ENCODE assay signal across 15 mouse cellular contexts in the genomic region with DNA sequence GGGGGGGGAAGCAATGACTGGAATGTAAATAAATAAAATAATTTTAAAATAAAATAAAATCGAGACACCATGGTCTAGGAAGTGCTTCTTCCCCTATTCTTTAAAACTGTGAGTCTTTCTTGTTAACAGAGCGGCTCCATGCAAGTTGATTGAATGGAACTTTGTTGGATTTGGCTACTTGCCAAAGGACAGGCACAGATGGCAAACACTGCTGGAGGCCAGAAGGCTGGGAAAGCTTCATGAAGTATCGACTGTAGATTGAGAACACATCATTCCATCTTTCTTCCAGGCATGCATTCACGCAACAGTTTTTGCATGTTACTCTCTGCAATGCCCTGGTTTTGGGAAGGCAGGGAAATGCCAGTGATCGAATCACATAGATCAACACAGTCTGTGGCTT. TPM values are rescaled to one million over a fixed set of nuclear protein-coding genes. Genes with fewer than 3 reads are reported as not detected.
DNase-seq lines count a peak whose midpoint lies in the region; ATAC-seq and TF ChIP-seq lines count a peak whose summit lies in the region.
"Had no signal": no experiment of that assay in that cellular context is flagged by ENCODE, and none has a peak within 500 bp of the region (broad histone marks: within the 10 kb centered on the region; RNA-seq: fewer than 3 reads in every experiment).

No protein-coding gene starts in this region.

- peak; percentile 63; the same call in 1 of the 2 replicates for ATAC-seq in intestine, embryonic 15.5 days
- no peak for ATAC-seq in intestine, postnatal 0 days

- no peak overlapping the region for H3K27ac ChIP-seq in intestine, embryonic 15.5 days
- no peak overlapping the region for H3K27ac ChIP-seq in intestine, postnatal 0 days (ENCODE audit: low read depth, low read length)
- H3K27ac ChIP-seq in cerebellum, adult 2 months (ENCODE audit: insufficient read depth, low read length) = no peak overlapping the region
- H3K27ac ChIP-seq in layer of hippocampus, adult 2 months = peak overlapping the region; percentile 10; the same call in 1 of the 2 replicates
- H3K27ac ChIP-seq: embryonic facial prominence, embryonic 13.5 days; kidney, postnatal 0 days; limb, embryonic 13.5 days had no signal

- H3K9ac ChIP-seq in intestine, embryonic 15.5 days = no peak overlapping the region
- no peak overlapping the region for H3K9ac ChIP-seq in intestine, postnatal 0 days (ENCODE audit: low read depth, low read length)
- H3K9ac ChIP-seq: embryonic facial prominence, embryonic 13.5 days; limb, embryonic 13.5 days had no signal

- TF ChIP-seq CTCF in intestine, postnatal 0 days (IDR thresholded peaks at IDR 0.05; ENCODE audit: low read depth) = no peak
- TF ChIP-seq CTCF in cerebellum, adult 2 months (IDR thresholded peaks at IDR 0.05; ENCODE audit: borderline replicate concordance, insufficient read depth, low read depth, low read length) = no peak
- no peak for TF ChIP-seq CTCF in layer of hippocampus, adult 2 months (conservative IDR thresholded peaks at IDR 0.05)

- DNase-seq in adipocyte (ENCODE audit: low spot score) = peak; percentile 52
- peak; percentile 55 to 65 for DNase-seq in cerebellum, adult 2 months
- DNase-seq in layer of hippocampus, adult 2 months (ENCODE audit: low spot score in 2 of 2) = peak; percentile 43 to 44
- DNase-seq in urinary bladder, postnatal 14 days (ENCODE audit: low spot score) = no peak
- no peak for DNase-seq in adrenal gland, adult 8-10 months
- DNase-seq: lung, postnatal 10 days; thymus, postnatal 14 days had no signal

- no peak overlapping the region for H3K4me2 ChIP-seq in intestine, embryonic 15.5 days (replicated peaks)
- H3K4me2 ChIP-seq in intestine, postnatal 0 days (replicated peaks; ENCODE audit: low read depth) = no peak overlapping the region
- H3K4me2 ChIP-seq: embryonic facial prominence, embryonic 13.5 days; limb, embryonic 13.5 days had no signal

- H3K36me3 ChIP-seq in intestine, embryonic 15.5 days = no peaks in the 10 kb centered on the region
- no peaks in the 10 kb centered on the region for H3K36me3 ChIP-seq in intestine, postnatal 0 days (ENCODE audit: control insufficient read depth, insufficient read depth)
- H3K36me3 ChIP-seq: embryonic facial prominence, embryonic 13.5 days; limb, embryonic 13.5 days had no signal

- H3K4me1 ChIP-seq in intestine, embryonic 15.5 days (replicated peaks) = peaks cover 3% of the 10 kb centered on the region; the same call in 1 of the 2 replicates
- H3K4me1 ChIP-seq in intestine, postnatal 0 days (replicated peaks; ENCODE audit: control insufficient read depth, insufficient read depth, low read length) = no peaks in the 10 kb centered on the region
- H3K4me1 ChIP-seq in cerebellum, adult 2 months (ENCODE audit: control insufficient read depth, insufficient read depth, low read length) = peaks cover 8% of the 10 kb centered on the region; the same call in 1 of the 2 replicates
- H3K4me1 ChIP-seq: embryonic facial prominence, embryonic 13.5 days had no signal

- H3K9me3 ChIP-seq in intestine, embryonic 15.5 days = no peaks in the 10 kb centered on the region
- no peaks in the 10 kb centered on the region for H3K9me3 ChIP-seq in intestine, postnatal 0 days (ENCODE audit: control insufficient read depth)
- H3K9me3 ChIP-seq: embryonic facial prominence, embryonic 13.5 days; limb, embryonic 13.5 days had no signal

- TF ChIP-seq POLR2A in cerebellum, adult 2 months (IDR thresholded peaks at IDR 0.05; ENCODE audit: borderline replicate concordance, insufficient read depth, low read length) = no peak

- peaks cover 7% of the 10 kb centered on the region; the same call in 1 of the 2 replicates for H3K27me3 ChIP-seq in intestine, embryonic 15.5 days (replicated peaks)
- H3K27me3 ChIP-seq in intestine, postnatal 0 days (replicated peaks; ENCODE audit: control insufficient read depth, insufficient read depth, low read length) = no peaks in the 10 kb centered on the region
- H3K27me3 ChIP-seq in cerebellum, adult 2 months (ENCODE audit: control insufficient read depth, insufficient read depth, low read length) = no peaks in the 10 kb centered on the region
- H3K27me3 ChIP-seq: CH12.LX had no signal

- H3K4me3 ChIP-seq in intestine, embryonic 15.5 days (replicated peaks) = no peak overlapping the region
- H3K4me3 ChIP-seq in intestine, postnatal 0 days (ENCODE audit: low read depth, low read length) = no peak overlapping the region
- no peak overlapping the region for H3K4me3 ChIP-seq in cerebellum, adult 2 months (replicated peaks; ENCODE audit: insufficient read depth, low read depth, low read length)
- no peak overlapping the region for H3K4me3 ChIP-seq in layer of hippocampus, adult 2 months
- H3K4me3 ChIP-seq: embryonic facial prominence, embryonic 13.5 days; limb, embryonic 13.5 days had no signal

- WGBS in intestine, embryonic 15.5 days = 57% methylated on average over 5 of the region's 5 CpGs
- WGBS in intestine, postnatal 0 days = 46% methylated on average over 5 of the region's 5 CpGs
- WGBS in cerebellum, adult 2 months = 7% methylated on average over 5 of the region's 5 CpGs

RNA-seq across cellular contexts. Expression of a gene that starts 4.3 kb away (rescaled TPM):
- 30.2 and 35.5 TPM in 2 replicates for polyA plus RNA-seq in intestine, embryonic 15.5 days (2015; fragmentation: Nextera tagmentation; extraction: Ambion mirVana)
- 7.6 and 10.1 TPM in 2 replicates for polyA plus RNA-seq in intestine, postnatal 0 days (2015; fragmentation: Nextera tagmentation; extraction: Ambion mirVana)
- polyA plus RNA-seq in cerebellum, adult 2 months (2012; rRNA removed) = 27.7 and 28.2 TPM in 2 replicates
- total RNA-seq in layer of hippocampus, adult 2 months (2021) = 1 to 10 TPM; 3.4 to 3.9 TPM
- total RNA-seq in adrenal gland, adult 8-10 months (2022) = under 1 TPM in 3 of 4 experiments, not detected in 1; 0.26 to 0.86 (median 0.37) TPM
- total RNA-seq: CH12.LX; granulocyte monocyte progenitor cell, adult 5-6 weeks; monocyte, adult 5-6 weeks had no signal

Comparison
In these comparisons a context has a peak if more than half of its experiments do, and no peak if none do; other contexts are left out.
1. DNase-seq: peak in adipocyte (single experiment), cerebellum, adult 2 months (2 of 2) and layer of hippocampus, adult 2 months (2 of 2); none in urinary bladder, postnatal 14 days (single experiment) and adrenal gland, adult 8-10 months (single experiment).